Mouse (Mus musculus) retina, embryonic 14.5 days (tissue): ENCODE data around the gene Accsl.
A peak's percentile ranks its signal among the peaks of the same experiment; 100 is the strongest.

Experiments
- DNase-seq: peaks from one replicate; pipeline ENCODE4 v3.0.0-alpha.2; 2015; ENCODE audit warnings: low spot score

The Accsl gene

GRCm38 (mm10) chr2:93874606-93875005 lies 5.6 kb upstream of the Accsl start:
- DNase-seq, result no peak

- no peak for DNase-seq
These were observed 5.2 kb upstream of the Accsl start for GRCm38 (mm10) chr2:93874227-93874514.

GRCm38 (mm10) chr2:93873449-93874226 lies 4.7 kb upstream of the Accsl start:
- peak; percentile 35 for DNase-seq

GRCm38 (mm10) chr2:93872257-93872656 lies 3.3 kb upstream of the Accsl start:
- DNase-seq, result no peak

GRCm38 (mm10) chr2:93871411-93871925 lies 2.5 kb upstream of the Accsl start:
- DNase-seq, result no peak

- peak; percentile 91 for DNase-seq
These were observed 1.9 kb upstream of the Accsl start for GRCm38 (mm10) chr2:93870842-93871241.

- no peak for DNase-seq
These were observed 391 bp downstream of the Accsl start for GRCm38 (mm10) chr2:93868566-93868965.

- no peak for DNase-seq
These were observed 5.7 kb downstream of the Accsl start for GRCm38 (mm10) chr2:93863229-93863628.

- no peak for DNase-seq
These were observed 10.1 kb downstream of the Accsl start for GRCm38 (mm10) chr2:93858845-93859244.

GRCm38 (mm10) chr2:93851303-93851702 lies 17.7 kb downstream of the Accsl start:
- no peak for DNase-seq

- no peak for DNase-seq
These were observed 18.5 kb downstream of the Accsl start for GRCm38 (mm10) chr2:93850317-93850944.

- peak; percentile 84 for DNase-seq
These were observed 19.4 kb downstream of the Accsl start, which contains the start of gene Accs for GRCm38 (mm10) chr2:93849505-93850089. Accs (minus strand) TSS chr2:93849943.

- no peak for DNase-seq
These were observed 27.6 kb downstream of the Accsl start for GRCm38 (mm10) chr2:93841349-93841748.

GRCm38 (mm10) chr2:93840109-93840508 lies 28.8 kb downstream of the Accsl start:
- DNase-seq, result no peak

- DNase-seq, result no peak
These were observed 30.0 kb downstream of the Accsl start for GRCm38 (mm10) chr2:93838931-93839330.

- no peak for DNase-seq
These were observed 32.6 kb downstream of the Accsl start for GRCm38 (mm10) chr2:93836232-93836785.

- no peak for DNase-seq
These were observed 33.4 kb downstream of the Accsl start for GRCm38 (mm10) chr2:93835596-93835995.

- DNase-seq, result peak; percentile 98
These were observed 45.4 kb downstream of the Accsl start for GRCm38 (mm10) chr2:93823519-93823918.

- DNase-seq, result peak; percentile 90
These were observed 46.8 kb downstream of the Accsl start, which contains the start of gene Ext2 for GRCm38 (mm10) chr2:93822045-93822749. Ext2 (minus strand) TSS chr2:93822568.

- no peak for DNase-seq
These were observed 51.2 kb downstream of the Accsl start for GRCm38 (mm10) chr2:93817791-93818190.

GRCm38 (mm10) chr2:93813343-93813742 lies 55.6 kb downstream of the Accsl start:
- DNase-seq, result no peak

- peak; percentile 79 for DNase-seq
These were observed 57.1 kb downstream of the Accsl start for GRCm38 (mm10) chr2:93811812-93812211.
